Mouse (Mus musculus) forebrain, embryonic 14.5 days (tissue): Measurements from ENCODE around the gene Ltbp1. TPM values are rescaled to one million over a fixed set of nuclear protein-coding genes. Genes with fewer than 3 reads are reported as not detected.

Source experiments
- ATAC-seq: fragments of 200-750 bp; cut with Nextera tagmentation; 2 replicates; pipeline ENCODE4 v1.8.0; 2017; ENCODE audit warnings: mild to moderate bottlenecking, moderate library complexity
- DNase-seq: peaks from one replicate; pipeline ENCODE4 v3.0.0-alpha.2; 2015; ENCODE audit warnings: low spot score
- H3K27ac ChIP-seq: fragments of 300-500 bp; sonication (generic); 2 replicates; pipeline ENCODE4 v1.5.1; 2014; ENCODE audit warnings: low read depth, mild to moderate bottlenecking, control low read depth, low read length, moderate library complexity
- H3K27me3 ChIP-seq: fragments of 300-500 bp; sonication (generic); replicated peaks from 2 replicates; pipeline ENCODE4 v1.6.1; 2014; ENCODE audit warnings: low read length, control low read depth, mixed read lengths; ENCODE audit not compliant: control insufficient read depth, insufficient read depth
- H3K36me3 ChIP-seq: fragments of 300-500 bp; sonication (generic); 2 replicates; pipeline ENCODE4 v1.6.1; 2014; ENCODE audit warnings: low read length, control low read depth; ENCODE audit not compliant: control insufficient read depth, insufficient read depth
- H3K4me1 ChIP-seq: fragments of 300-500 bp; sonication (generic); 2 replicates; pipeline ENCODE4 v1.6.1; 2014; ENCODE audit warnings: antibody characterized with exemption, low read length, control low read depth; ENCODE audit not compliant: control insufficient read depth, insufficient read depth
- H3K4me2 ChIP-seq: fragments of 300-500 bp; sonication (generic); 2 replicates; pipeline ENCODE4 v1.6.1; 2014; ENCODE audit warnings: mild to moderate bottlenecking, control low read depth, low read length
- H3K4me3 ChIP-seq: fragments of 300-500 bp; sonication (generic); 2 replicates; pipeline ENCODE4 v1.5.1; 2014; ENCODE audit warnings: low read depth, low read length, control low read depth
- H3K9ac ChIP-seq: fragments of 300-500 bp; sonication (generic); 2 replicates; pipeline ENCODE4 v1.6.1; 2014; ENCODE audit warnings: mild to moderate bottlenecking, low read length, control low read depth, moderate library complexity
- H3K9me3 ChIP-seq: fragments of 300-500 bp; sonication (generic); replicated peaks from 2 replicates; pipeline ENCODE4 v1.6.1; 2016; ENCODE audit warnings: low read length, control low read depth, mixed read lengths; ENCODE audit not compliant: control insufficient read depth
- WGBS: fragments of 180-500 bp; shearing (Covaris S2); extraction: QIAGEN DNeasy Blood & Tissue Kit; methylation state at CpG from one replicate; pipeline ENCODE4 v1.1.7; 2014; 5-methylcytosine and 5-hydroxymethylcytosine counted together
- polyA plus RNA-seq: library from polyadenylated mRNA; unstranded; fragments of >200 nt; fragmentation: Nextera tagmentation; extraction: Ambion mirVana; gene quantifications from 2 replicates; pipeline ENCODE4 v1.2.1, GENCODE M21; 2014

Gene Ltbp1
- polyA plus RNA-seq, 1 experiment from 2014 or later, result 4.5 TPM

DNA sequence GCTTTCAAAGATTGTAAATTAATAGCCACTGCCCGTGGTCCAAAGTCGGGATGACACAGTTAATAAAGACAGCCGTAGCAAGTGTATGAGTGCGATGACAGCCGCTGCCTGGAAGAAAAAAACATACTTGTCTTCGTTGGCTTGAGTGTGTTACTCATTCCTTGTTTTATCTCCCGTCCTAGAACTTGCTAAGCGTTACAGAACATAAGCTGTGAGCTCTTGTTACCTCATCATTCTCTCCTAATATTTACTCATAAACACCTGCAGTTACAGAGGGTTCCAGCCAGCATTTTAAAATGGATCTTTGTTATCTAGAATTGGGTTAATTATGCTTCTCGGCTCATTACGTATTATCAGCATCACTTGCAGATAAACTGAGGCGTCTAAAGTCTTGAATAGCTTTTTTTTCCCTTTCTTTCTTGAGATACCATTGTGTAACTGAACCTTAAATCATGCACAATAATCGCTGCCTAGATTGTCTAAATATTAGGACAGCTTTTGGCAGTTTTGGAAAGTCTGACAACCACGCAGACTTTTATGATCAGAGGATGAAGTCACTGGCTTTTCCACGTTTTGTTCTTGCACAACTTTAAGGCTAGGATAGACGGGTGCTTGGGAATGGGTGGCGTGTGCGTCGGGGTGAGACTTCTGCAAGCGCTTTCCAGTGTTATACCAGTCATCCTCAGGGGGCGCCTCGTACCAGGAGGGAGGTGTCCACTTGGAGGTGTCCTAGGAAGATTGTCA lies 28.7 kb downstream of the Ltbp1 start:
- 79% methylated on average over 21 of the region's 21 CpGs for WGBS
- no peak for ATAC-seq
- DNase-seq, result no peak

DNA sequence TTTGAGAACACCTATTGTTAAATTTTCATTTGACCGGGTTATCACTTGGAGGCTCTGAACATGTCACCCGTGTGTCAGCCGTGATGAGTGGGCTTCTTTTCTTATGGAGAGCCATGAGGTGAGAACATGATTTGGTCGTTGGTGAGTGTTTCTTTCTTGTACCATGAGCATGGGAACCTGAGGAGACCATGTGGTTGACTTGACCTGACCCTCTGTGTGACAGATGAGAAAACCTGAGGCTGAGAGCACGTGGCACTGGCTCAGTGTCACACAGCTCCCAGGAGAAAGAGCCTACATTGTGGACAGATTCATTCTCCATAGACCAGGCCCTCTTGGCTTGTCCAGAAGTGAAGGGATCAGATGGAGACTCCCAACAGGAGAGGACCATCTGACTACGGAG lies 31.5 kb downstream of the Ltbp1 start:
- DNase-seq (no peak), ATAC-seq (no peak)
- H3K9me3 ChIP-seq, result no peaks in the 10 kb centered on the region
- no peak overlapping the region for H3K9ac ChIP-seq
- H3K4me1 ChIP-seq, result no peaks in the 10 kb centered on the region
- H3K27ac ChIP-seq, result no peak overlapping the region
- H3K4me3 ChIP-seq, result no peak overlapping the region
- no peaks in the 10 kb centered on the region for H3K27me3 ChIP-seq
- 86% methylated on average over 6 of the region's 6 CpGs for WGBS
- no peak overlapping the region for H3K4me2 ChIP-seq
- H3K36me3 ChIP-seq, result no peaks in the 10 kb centered on the region

More for the DNA sequence above, 28.7 kb downstream of the Ltbp1 start:
- Histone ChIP-seq H3K4me3 (no peak overlapping the region), H3K9me3 (no peaks in the 10 kb centered on the region), H3K9ac (no peak overlapping the region), H3K4me2 (no peak overlapping the region), H3K27me3 (no peaks in the 10 kb centered on the region), H3K36me3 (no peaks in the 10 kb centered on the region), H3K27ac (no peak overlapping the region), H3K4me1 (no peaks in the 10 kb centered on the region)

DNA sequence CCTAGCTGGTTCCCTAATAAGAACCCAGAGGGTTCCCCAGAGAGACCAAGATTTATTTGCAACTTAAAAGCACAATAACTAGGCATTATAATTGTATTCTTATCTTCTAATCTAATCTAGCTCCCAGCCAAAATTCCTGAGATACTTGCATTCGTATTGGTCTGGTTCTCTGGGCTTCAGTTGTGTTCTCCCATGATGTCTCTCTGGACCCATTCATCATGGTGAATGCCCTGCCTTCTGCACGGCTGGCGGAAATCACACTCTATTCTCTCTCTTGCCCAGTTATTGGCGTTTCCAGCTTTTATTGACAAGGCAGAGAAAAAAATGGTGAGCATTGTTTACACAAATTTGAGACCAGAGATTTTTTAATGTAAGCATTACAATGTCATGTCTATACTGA lies 33.6 kb downstream of the Ltbp1 start:
- ATAC-seq, result no peak
- no peaks in the 10 kb centered on the region for H3K4me1 ChIP-seq

DNA sequence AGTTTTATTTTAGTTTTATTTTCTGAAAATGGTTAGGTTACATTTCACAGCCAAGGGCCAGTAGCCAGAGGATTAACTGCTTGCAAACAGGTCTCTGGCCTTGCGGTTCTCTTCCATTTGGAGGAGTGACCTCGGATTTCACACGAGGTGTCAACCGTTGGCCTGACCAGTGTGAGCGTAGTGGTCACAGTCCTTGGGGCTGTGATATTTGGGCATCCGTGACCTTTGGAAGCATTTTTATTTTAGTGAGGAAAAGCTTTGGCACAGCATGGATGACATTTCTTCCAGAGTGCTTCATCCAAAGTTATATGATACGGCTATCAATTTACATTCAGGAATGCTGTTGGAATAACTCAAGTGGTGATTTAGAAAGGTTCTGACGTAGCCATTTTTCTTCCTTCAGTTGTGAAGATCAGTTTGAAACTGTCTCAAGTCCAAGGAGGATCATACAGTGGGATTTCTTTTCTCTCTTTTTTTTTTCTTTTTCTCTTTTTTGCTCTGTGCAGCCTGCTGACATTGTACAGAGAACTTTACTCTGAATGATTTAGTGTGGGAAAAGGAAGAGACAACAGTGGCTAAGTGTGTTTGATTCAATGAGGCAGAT lies 44.1 kb downstream of the Ltbp1 start:
- 89% methylated on average over 8 of the region's 8 CpGs for WGBS
- ATAC-seq, result no peak

More for the DNA sequence above, 33.6 kb downstream of the Ltbp1 start:
- Histone ChIP-seq H3K27ac (no peak overlapping the region), H3K4me3 (no peak overlapping the region), H3K27me3 (no peaks in the 10 kb centered on the region), H3K36me3 (no peaks in the 10 kb centered on the region), H3K4me2 (no peak overlapping the region), H3K9me3 (no peaks in the 10 kb centered on the region), H3K9ac (no peak overlapping the region)
- DNase-seq, result no peak
- 81% methylated on average over 4 of the region's 4 CpGs for WGBS

DNA sequence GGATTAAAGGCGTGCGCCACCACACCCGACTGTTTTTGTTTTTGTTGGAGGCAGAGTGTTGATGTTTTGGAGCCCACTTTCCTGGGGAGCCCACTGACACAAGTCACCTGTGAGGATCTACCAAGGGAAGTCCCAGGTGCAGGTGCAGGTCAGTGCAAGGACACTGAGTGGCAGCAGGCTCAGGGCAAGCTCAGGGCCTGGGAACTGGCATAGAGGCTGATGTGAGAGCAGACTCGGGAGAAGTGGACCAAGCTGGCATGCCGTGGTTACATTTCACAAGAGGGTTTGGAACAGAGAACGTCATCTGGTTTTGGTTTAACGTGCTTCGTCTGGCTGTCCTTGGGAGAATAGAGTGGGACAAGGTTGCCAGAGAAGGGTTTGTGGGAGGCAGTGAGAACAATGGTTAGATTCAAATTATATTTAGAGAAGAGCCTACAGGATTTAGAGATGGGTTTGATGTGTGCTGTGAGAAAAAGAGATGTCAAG lies 46.1 kb downstream of the Ltbp1 start:
- no peak overlapping the region for H3K27ac ChIP-seq
- WGBS, result 91% methylated on average over 8 of the region's 8 CpGs
- DNase-seq (no peak), ATAC-seq (no peak)
- no peaks in the 10 kb centered on the region for H3K27me3 ChIP-seq
- no peak overlapping the region for H3K4me3 ChIP-seq
- no peak overlapping the region for H3K9ac ChIP-seq
- no peaks in the 10 kb centered on the region for H3K36me3 ChIP-seq
- no peaks in the 10 kb centered on the region for H3K9me3 ChIP-seq
- no peak overlapping the region for H3K4me2 ChIP-seq
- H3K4me1 ChIP-seq, result no peaks in the 10 kb centered on the region

More for the DNA sequence above, 44.1 kb downstream of the Ltbp1 start:
- Histone ChIP-seq H3K4me3 (no peak overlapping the region), H3K27me3 (no peaks in the 10 kb centered on the region), H3K9ac (no peak overlapping the region), H3K27ac (no peak overlapping the region), H3K9me3 (no peaks in the 10 kb centered on the region), H3K4me2 (no peak overlapping the region), H3K4me1 (no peaks in the 10 kb centered on the region), H3K36me3 (no peaks in the 10 kb centered on the region)
- no peak for DNase-seq

DNA sequence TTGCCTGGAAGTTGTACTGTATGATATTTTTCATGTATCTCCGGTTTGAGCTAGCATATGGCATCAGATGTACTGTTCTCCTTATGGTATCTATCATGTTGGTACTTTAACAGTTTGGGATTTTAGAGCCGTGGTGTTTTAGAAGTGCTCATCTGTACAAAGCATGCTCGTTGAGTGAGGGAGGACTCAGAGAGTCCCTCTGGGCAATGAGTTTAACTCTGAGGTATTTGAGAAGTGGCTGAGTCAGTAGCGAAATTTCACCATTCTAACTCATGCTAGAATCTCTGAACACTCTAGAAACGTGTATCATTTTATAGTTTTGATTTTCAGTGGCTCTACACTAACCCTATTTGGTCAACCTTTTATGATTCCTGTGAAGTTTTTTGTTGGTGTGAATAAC lies 49.9 kb downstream of the Ltbp1 start:
- H3K27me3 ChIP-seq, result no peaks in the 10 kb centered on the region
- WGBS, result 79% methylated on average over 5 of the region's 5 CpGs
- DNase-seq (no peak), ATAC-seq (no peak)
- no peak overlapping the region for H3K4me2 ChIP-seq
- no peaks in the 10 kb centered on the region for H3K36me3 ChIP-seq
- H3K4me3 ChIP-seq, result no peak overlapping the region
- H3K4me1 ChIP-seq, result no peaks in the 10 kb centered on the region
- H3K9me3 ChIP-seq, result no peaks in the 10 kb centered on the region
- H3K27ac ChIP-seq, result no peak overlapping the region
- H3K9ac ChIP-seq, result no peak overlapping the region

DNA sequence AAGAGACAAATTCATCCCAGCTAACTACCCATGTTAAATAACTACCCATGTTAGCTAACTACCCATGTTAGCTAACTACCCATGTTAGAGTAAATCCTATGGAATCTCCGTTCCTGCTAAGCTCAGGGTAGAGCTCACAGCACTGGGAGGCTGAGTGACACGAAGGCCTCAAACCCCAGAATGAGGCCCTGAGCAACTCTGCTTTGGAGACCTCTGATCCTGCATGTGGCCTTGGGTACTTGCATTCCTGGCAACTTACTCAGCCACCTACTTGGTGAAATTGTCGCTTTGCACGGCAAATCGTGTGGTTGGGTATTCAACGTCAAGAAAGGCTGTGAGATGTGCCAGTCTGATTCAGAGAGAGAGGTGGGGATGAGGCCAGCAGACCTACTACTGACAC lies 50.6 kb downstream of the Ltbp1 start:
- Histone ChIP-seq H3K9me3 (no peaks in the 10 kb centered on the region), H3K9ac (no peak overlapping the region), H3K27me3 (no peaks in the 10 kb centered on the region), H3K27ac (no peak overlapping the region), H3K4me1 (no peaks in the 10 kb centered on the region), H3K4me3 (no peak overlapping the region), H3K36me3 (no peaks in the 10 kb centered on the region), H3K4me2 (no peak overlapping the region)
- DNase-seq (no peak), ATAC-seq (no peak)
- 89% methylated on average over 6 of the region's 6 CpGs for WGBS

DNA sequence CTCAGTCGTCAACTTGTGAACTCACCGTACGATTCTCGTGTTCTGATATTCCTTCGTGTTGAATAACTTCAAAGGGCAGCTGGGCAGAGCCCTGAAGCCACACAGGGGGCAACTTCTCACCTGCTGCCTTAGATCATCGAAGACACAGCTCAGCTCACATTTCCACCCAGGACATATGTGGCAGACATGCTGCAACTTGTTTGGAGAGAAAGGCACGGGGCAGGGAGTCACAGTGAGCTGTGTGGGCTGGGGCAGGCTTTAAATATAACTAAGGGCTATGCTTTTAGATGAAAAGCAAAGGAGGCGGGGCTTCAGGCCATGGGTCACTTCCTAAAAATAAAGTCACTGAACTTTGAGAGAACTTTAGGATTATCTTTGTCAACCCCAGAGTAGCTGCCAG lies 51.3 kb downstream of the Ltbp1 start:
- H3K4me3 ChIP-seq, result no peak overlapping the region
- no peaks in the 10 kb centered on the region for H3K9me3 ChIP-seq
- DNase-seq (no peak), ATAC-seq (no peak)
- 46% methylated on average over 8 of the region's 8 CpGs for WGBS
- H3K4me1 ChIP-seq, result no peaks in the 10 kb centered on the region
- H3K9ac ChIP-seq, result no peak overlapping the region
- H3K27ac ChIP-seq, result no peak overlapping the region
- no peaks in the 10 kb centered on the region for H3K36me3 ChIP-seq
- H3K4me2 ChIP-seq, result no peak overlapping the region
- no peaks in the 10 kb centered on the region for H3K27me3 ChIP-seq

DNA sequence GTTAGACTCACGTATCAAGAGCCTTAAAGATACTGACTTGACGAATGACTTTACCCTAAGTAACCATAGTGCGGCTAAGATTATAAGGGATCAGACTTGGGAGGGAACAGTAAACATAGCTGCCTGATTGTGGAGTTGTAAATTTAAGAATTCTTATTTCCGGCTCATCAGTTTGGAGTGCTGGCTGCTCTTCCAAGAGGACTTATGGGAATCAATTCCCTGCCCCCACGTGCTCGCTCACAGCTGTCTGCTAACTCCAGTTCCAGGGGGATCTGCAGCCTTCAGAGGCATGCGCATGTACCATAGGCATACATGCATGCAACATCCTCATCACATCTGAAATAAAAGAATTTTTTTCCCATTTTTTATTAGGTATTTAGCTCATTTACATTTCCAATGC lies 61.0 kb downstream of the Ltbp1 start:
- WGBS, result 93% methylated on average over 7 of the region's 7 CpGs
- no peak overlapping the region for H3K4me3 ChIP-seq
- no peak overlapping the region for H3K4me2 ChIP-seq
- H3K4me1 ChIP-seq, result no peaks in the 10 kb centered on the region
- H3K36me3 ChIP-seq, result no peaks in the 10 kb centered on the region
- no peaks in the 10 kb centered on the region for H3K9me3 ChIP-seq
- H3K27me3 ChIP-seq, result no peaks in the 10 kb centered on the region
- DNase-seq (no peak), ATAC-seq (no peak)
- no peak overlapping the region for H3K9ac ChIP-seq
- no peak overlapping the region for H3K27ac ChIP-seq
